Mouse (Mus musculus) limb, embryonic 12.5 days (tissue): ENCODE data around the gene Nr0b2. TPM values are rescaled to one million over a fixed set of nuclear protein-coding genes. Genes with fewer than 3 reads are reported as not detected.
A peak's percentile ranks its signal among the peaks of the same experiment; 100 is the strongest.

Experiments used
- ATAC-seq: fragments of 200-750 bp; cut with Nextera tagmentation; 2 replicates; pipeline ENCODE4 v1.8.0; 2017; ENCODE audit warnings: low read depth, moderate TSS enrichment; ENCODE audit not compliant: insufficient number of reproducible peaks, insufficient read depth, low FRiP score, low TSS enrichment
- H3K27ac ChIP-seq: fragments of 300-500 bp; sonication (generic); 2 replicates; pipeline ENCODE4 v1.5.1; 2016; ENCODE audit warnings: mild to moderate bottlenecking, moderate library complexity
- H3K27me3 ChIP-seq: fragments of 300-500 bp; sonication (generic); 2 replicates; pipeline ENCODE4 v1.6.1; 2016; ENCODE audit warnings: mild to moderate bottlenecking, moderate library complexity
- H3K36me3 ChIP-seq: fragments of 300-500 bp; sonication (generic); 2 replicates; pipeline ENCODE4 v1.6.1; 2016; ENCODE audit warnings: mild to moderate bottlenecking, moderate library complexity
- H3K4me1 ChIP-seq: fragments of 300-500 bp; sonication (generic); replicated peaks from 2 replicates; pipeline ENCODE4 v1.6.1; 2016
- H3K4me2 ChIP-seq: fragments of 300-500 bp; sonication (generic); 2 replicates; pipeline ENCODE4 v1.6.1; 2016; ENCODE audit warnings: mild to moderate bottlenecking, moderate library complexity
- H3K4me3 ChIP-seq: fragments of 300-500 bp; sonication (generic); replicated peaks from 2 replicates; pipeline ENCODE4 v1.5.1; 2016; ENCODE audit warnings: mild to moderate bottlenecking
- H3K9ac ChIP-seq: fragments of 300-500 bp; sonication (generic); replicated peaks from 2 replicates; pipeline ENCODE4 v1.6.1; 2016; ENCODE audit warnings: mild to moderate bottlenecking, moderate library complexity
- H3K9me3 ChIP-seq: fragments of 300-500 bp; sonication (generic); 2 replicates; pipeline ENCODE4 v1.6.1; 2016; ENCODE audit warnings: mild to moderate bottlenecking, moderate library complexity
- WGBS: fragments of 180-500 bp; shearing (Covaris S2); methylation state at CpG from one replicate; pipeline ENCODE4 v1.1.7; 2016; 5-methylcytosine and 5-hydroxymethylcytosine counted together
- polyA plus RNA-seq: library from polyadenylated mRNA; unstranded; fragments of >200 nt; fragmentation: Nextera tagmentation; extraction: Ambion mirVana; gene quantifications from 2 replicates; pipeline ENCODE4 v1.2.1, GENCODE M21; 2016

Nr0b2 gene
- polyA plus RNA-seq, 1 experiment from 2014 or later = not detected

GRCm38 (mm10) chr4:133527788-133528187, 25.4 kb upstream of the Nr0b2 start:
- Histone ChIP-seq H3K27me3 (no peaks in the 10 kb centered on the region), H3K9ac (no peak overlapping the region), H3K27ac (no peak overlapping the region), H3K36me3 (peaks cover 58% of the 10 kb centered on the region), H3K9me3 (no peaks in the 10 kb centered on the region), H3K4me3 (no peak overlapping the region), H3K4me1 (no peaks in the 10 kb centered on the region), H3K4me2 (no peak overlapping the region)
- 71% methylated on average over 16 of the region's 16 CpGs for WGBS
- ATAC-seq = no peak

- no peaks in the 10 kb centered on the region for H3K27me3 ChIP-seq
- peaks cover 98% of the 10 kb centered on the region for H3K36me3 ChIP-seq
- H3K9me3 ChIP-seq = no peaks in the 10 kb centered on the region
- no peak overlapping the region for H3K27ac ChIP-seq
- no peak overlapping the region for H3K9ac ChIP-seq
- no peak overlapping the region for H3K4me3 ChIP-seq
- no peak for ATAC-seq
- no peak overlapping the region for H3K4me2 ChIP-seq
- 88% methylated on average over 3 of the region's 3 CpGs for WGBS
- H3K4me1 ChIP-seq = no peaks in the 10 kb centered on the region
Measured at GRCm38 (mm10) chr4:133532777-133533176, 20.4 kb upstream of the Nr0b2 start.

DNA sequence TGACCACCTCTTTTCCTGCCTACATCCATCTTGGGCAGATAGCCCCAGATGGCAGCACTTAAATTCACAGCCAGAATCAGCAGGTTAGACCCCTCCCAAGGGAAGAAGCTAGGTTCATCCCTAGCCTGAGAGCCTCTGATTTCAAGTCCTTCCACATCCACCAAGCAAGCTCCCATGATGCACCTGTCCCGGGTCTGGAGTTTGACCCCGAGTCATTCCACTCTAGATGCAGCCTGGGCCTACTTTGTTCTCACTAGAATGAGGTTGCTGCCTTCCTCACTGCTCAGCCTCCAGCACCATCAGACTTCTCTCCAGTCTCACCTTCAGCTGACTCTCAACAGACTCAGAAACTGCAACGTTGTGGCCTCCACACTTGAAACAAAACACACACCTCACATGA, 17.1 kb upstream of the Nr0b2 start:
- Histone ChIP-seq H3K27ac (no peak overlapping the region), H3K9ac (no peak overlapping the region), H3K4me2 (no peak overlapping the region), H3K27me3 (no peaks in the 10 kb centered on the region), H3K4me3 (no peak overlapping the region), H3K36me3 (peaks cover 99% of the 10 kb centered on the region), H3K9me3 (no peaks in the 10 kb centered on the region), H3K4me1 (no peaks in the 10 kb centered on the region)
- no peak for ATAC-seq
- WGBS = 89% methylated on average over 3 of the region's 3 CpGs

GRCm38 (mm10) chr4:133536652-133537051, 16.5 kb upstream of the Nr0b2 start:
- ATAC-seq = no peak
- 94% methylated on average over 5 of the region's 5 CpGs for WGBS
- peaks cover 99% of the 10 kb centered on the region for H3K36me3 ChIP-seq

DNA sequence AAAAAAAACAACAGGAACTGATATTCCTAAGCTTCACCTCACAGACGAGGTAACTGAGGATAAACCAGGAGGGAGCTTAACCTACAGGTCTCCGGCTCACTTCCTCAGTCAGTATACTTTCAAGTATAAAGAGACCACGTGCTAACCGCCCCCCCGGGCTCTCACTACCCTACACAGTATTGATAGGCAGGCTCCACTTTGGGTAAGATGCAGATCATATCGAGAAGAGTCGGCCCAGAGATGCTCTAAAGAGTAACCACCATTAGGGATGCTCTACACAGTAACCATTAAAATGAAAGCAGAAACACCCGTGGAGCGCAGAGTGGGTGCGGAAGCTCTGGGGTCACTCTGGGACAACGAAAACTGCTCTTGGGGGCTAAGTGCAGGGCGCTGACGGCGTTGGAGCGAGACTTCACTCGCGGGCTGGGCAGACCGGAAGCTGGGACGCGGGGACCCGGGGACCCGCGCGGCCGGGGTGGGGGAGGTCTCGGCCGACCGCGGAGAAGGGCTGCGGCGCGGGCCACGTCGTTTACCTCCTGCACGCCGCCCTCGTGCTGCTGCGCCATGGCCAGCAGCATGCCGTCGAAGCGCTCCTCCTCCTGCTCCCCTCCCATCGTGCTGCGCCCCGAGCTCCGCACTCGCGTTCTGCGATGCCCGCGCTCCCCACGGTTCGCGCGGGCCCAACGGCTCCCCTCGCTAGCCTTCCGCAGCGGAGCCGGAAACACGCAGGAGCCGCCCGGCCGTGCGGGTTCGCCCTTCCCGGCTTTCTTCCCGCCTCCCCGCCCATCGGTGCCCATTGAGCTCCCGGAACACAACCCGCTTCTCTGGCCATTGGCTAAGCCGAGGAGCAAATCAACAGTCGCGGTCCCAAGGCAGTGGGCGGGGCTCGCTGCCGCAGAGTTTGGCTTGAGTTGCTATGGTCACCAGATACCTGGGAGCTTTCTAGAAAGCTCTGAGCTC, 7.6 kb upstream of the Nr0b2 start, which contains the start of gene Nudc:
Nudc (minus strand) TSS at position 725 of the 960 bp plus-strand sequence.
- ATAC-seq = peak; percentile 95
- Histone ChIP-seq H3K27ac (peak within 1 kb of the TSS; percentile 70; the same call in 1 of the 2 replicates), H3K9me3 (peaks cover 5% of the 10 kb centered on the region; the same call in 1 of the 2 replicates), H3K36me3 (peaks cover 33% of the 10 kb centered on the region), H3K4me3 (peak within 1 kb of the TSS; percentile 96), H3K27me3 (no peaks in the 10 kb centered on the region), H3K4me1 (peaks cover 15% of the 10 kb centered on the region), H3K9ac (peak within 1 kb of the TSS; percentile 83), H3K4me2 (peak within 1 kb of the TSS; percentile 84)
- WGBS = under 1% methylated on average over 65 of the region's 77 CpGs

More at GRCm38 (mm10) chr4:133536652-133537051, 16.5 kb upstream of the Nr0b2 start:
- no peak overlapping the region for H3K9ac ChIP-seq
- H3K4me2 ChIP-seq = no peak overlapping the region
- no peaks in the 10 kb centered on the region for H3K4me1 ChIP-seq
- H3K27me3 ChIP-seq = no peaks in the 10 kb centered on the region
- no peak overlapping the region for H3K27ac ChIP-seq
- no peak overlapping the region for H3K4me3 ChIP-seq
- no peaks in the 10 kb centered on the region for H3K9me3 ChIP-seq

GRCm38 (mm10) chr4:133552029-133552428, 1.1 kb upstream of the Nr0b2 start:
- WGBS = 88% methylated on average over 1 of the region's 1 CpGs
- no peaks in the 10 kb centered on the region for H3K36me3 ChIP-seq
- no peak for ATAC-seq
- peaks cover 5% of the 10 kb centered on the region; the same call in 1 of the 2 replicates for H3K9me3 ChIP-seq
- H3K27ac ChIP-seq = no peak overlapping the region
- H3K4me1 ChIP-seq = no peaks in the 10 kb centered on the region
- no peak overlapping the region for H3K4me3 ChIP-seq
- no peak overlapping the region for H3K4me2 ChIP-seq
- H3K27me3 ChIP-seq = peaks cover 32% of the 10 kb centered on the region
- no peak overlapping the region for H3K9ac ChIP-seq

DNA sequence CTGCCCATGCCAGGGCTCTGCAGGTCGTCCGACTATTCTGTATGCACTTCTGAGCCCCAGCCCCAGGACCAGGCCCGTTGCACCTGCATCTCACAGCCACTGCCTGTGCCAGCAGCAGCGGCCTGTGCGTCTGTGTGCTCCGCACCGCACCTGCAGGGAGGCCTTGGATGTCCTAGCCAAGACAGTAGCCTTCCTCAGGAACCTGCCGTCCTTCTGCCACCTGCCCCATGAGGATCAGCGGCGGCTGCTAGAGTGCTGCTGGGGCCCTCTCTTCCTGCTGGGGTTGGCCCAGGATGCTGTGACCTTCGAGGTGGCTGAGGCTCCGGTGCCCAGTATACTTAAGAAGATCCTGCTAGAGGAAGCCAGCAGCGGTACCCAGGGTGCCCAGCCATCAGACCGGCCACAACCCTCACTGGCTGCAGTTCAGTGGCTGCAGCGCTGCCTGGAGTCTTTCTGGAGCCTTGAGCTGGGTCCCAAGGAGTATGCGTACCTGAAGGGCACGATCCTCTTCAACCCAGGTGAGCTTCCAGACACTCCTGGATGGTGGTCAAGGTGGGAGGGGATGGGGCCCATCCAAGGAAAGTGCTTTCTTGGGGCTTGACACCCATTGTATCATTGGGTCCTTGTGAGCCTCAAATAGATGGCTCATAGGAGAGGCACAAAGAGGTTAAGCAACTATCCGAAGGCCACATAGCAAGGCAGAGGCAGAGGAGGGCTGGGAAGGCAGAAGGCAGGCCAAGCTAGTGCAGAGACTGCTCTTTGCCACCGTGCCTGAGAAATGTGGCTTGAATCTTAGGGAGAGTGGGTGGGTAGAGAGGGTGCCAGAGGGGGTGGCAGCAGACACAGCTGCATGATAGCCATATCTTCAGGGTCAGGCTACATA, 513 bp downstream of the Nr0b2 start:
- H3K27me3 ChIP-seq = peaks cover 36% of the 10 kb centered on the region
- no peak overlapping the region for H3K4me3 ChIP-seq
- no peak for ATAC-seq
- H3K4me1 ChIP-seq = no peaks in the 10 kb centered on the region
- 77% methylated on average over 19 of the region's 19 CpGs for WGBS
- H3K27ac ChIP-seq = no peak overlapping the region
- no peaks in the 10 kb centered on the region for H3K36me3 ChIP-seq
- H3K9ac ChIP-seq = no peak overlapping the region
- H3K9me3 ChIP-seq = no peaks in the 10 kb centered on the region
- no peak overlapping the region for H3K4me2 ChIP-seq

- 43% methylated on average over 10 of the region's 10 CpGs for WGBS
Measured at GRCm38 (mm10) chr4:133557041-133557717, 4.0 kb downstream of the Nr0b2 start.

DNA sequence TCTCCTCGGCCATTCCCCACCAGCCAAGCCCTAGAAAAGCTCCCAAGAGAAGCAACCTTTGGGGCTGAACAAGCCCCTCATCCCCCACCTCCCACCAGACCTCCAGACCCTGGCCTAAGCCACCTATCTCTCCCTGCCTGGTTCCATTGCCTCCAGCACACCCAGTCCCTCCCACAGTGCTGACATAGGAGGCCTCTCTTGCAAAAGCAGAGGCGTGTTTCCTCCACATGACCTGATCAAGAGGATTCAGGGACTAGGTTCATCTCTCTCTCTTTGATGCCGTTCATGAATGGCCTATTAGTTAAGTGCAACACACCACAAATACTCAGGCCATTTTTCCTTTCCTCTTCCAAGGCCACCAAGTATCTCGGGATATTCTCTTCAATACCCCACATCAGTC, 6.7 kb downstream of the Nr0b2 start:
- Histone ChIP-seq H3K4me1 (no peaks in the 10 kb centered on the region), H3K4me2 (no peak overlapping the region), H3K27me3 (peaks cover 13% of the 10 kb centered on the region; the same call in 1 of the 2 replicates), H3K9me3 (peaks cover 8% of the 10 kb centered on the region; the same call in 1 of the 2 replicates), H3K36me3 (no peaks in the 10 kb centered on the region), H3K27ac (no peak overlapping the region), H3K4me3 (no peak overlapping the region), H3K9ac (no peak overlapping the region)
- no peak for ATAC-seq
- WGBS = 72% methylated on average over 4 of the region's 4 CpGs

More at GRCm38 (mm10) chr4:133557041-133557717, 4.0 kb downstream of the Nr0b2 start:
- Histone ChIP-seq H3K36me3 (no peaks in the 10 kb centered on the region), H3K4me3 (no peak overlapping the region), H3K27me3 (peaks cover 22% of the 10 kb centered on the region), H3K9me3 (no peaks in the 10 kb centered on the region), H3K4me2 (no peak overlapping the region), H3K4me1 (no peaks in the 10 kb centered on the region), H3K27ac (no peak overlapping the region), H3K9ac (no peak overlapping the region)
- no peak for ATAC-seq

- ATAC-seq = no peak
- no peaks in the 10 kb centered on the region for H3K36me3 ChIP-seq
- H3K4me2 ChIP-seq = no peak overlapping the region
- no peak overlapping the region for H3K27ac ChIP-seq
- no peaks in the 10 kb centered on the region for H3K4me1 ChIP-seq
- peaks cover 8% of the 10 kb centered on the region; the same call in 1 of the 2 replicates for H3K9me3 ChIP-seq
- H3K27me3 ChIP-seq = peaks cover 5% of the 10 kb centered on the region; the same call in 1 of the 2 replicates
- no peak overlapping the region for H3K9ac ChIP-seq
- no peak overlapping the region for H3K4me3 ChIP-seq
- WGBS = 51% methylated on average over 4 of the region's 4 CpGs
Measured at GRCm38 (mm10) chr4:133561622-133562021, 8.4 kb downstream of the Nr0b2 start.
